Mouse (Mus musculus): ENCODE results near the gene Rnd1. TPM values are rescaled to one million over a fixed set of nuclear protein-coding genes. Genes with fewer than 3 reads are reported as not detected.

Gene Rnd1
- polyA plus RNA-seq, 1 experiment = 1.1 TPM

DNA sequence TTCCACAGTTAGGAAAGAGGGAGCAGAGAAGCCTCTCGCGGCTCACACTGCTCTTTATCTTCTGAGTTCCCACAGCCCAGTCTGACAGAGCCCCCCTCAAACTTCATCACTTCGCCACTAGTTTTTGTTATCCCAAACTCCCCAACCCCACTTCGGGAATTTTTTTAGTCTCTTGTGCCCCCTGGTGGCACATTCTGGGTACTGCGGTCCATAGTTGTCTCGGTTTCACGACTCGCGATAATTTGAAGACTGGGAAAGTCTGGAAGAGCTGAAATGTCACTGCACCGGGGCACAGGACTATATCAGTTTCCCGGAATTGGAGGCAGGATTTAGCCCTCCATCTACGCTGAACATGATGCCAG lies 60.1 kb downstream of the Rnd1 start:
- H3K4me3 ChIP-seq (ENCODE audit: insufficient read depth, low read length) = no peak overlapping the region
- H3K27ac ChIP-seq (ENCODE audit: insufficient read depth, low read depth, low read length) = no peak overlapping the region
- TF ChIP-seq CTCF (IDR thresholded peaks at IDR 0.05; ENCODE audit: low read depth, low read length) (peak; percentile 96), POLR2A (IDR thresholded peaks at IDR 0.05; ENCODE audit: borderline replicate concordance, low read depth, low read length) (no peak)
- H3K4me1 ChIP-seq (ENCODE audit: control insufficient read depth, insufficient read depth, low read length) = no peaks in the 10 kb centered on the region

DNA sequence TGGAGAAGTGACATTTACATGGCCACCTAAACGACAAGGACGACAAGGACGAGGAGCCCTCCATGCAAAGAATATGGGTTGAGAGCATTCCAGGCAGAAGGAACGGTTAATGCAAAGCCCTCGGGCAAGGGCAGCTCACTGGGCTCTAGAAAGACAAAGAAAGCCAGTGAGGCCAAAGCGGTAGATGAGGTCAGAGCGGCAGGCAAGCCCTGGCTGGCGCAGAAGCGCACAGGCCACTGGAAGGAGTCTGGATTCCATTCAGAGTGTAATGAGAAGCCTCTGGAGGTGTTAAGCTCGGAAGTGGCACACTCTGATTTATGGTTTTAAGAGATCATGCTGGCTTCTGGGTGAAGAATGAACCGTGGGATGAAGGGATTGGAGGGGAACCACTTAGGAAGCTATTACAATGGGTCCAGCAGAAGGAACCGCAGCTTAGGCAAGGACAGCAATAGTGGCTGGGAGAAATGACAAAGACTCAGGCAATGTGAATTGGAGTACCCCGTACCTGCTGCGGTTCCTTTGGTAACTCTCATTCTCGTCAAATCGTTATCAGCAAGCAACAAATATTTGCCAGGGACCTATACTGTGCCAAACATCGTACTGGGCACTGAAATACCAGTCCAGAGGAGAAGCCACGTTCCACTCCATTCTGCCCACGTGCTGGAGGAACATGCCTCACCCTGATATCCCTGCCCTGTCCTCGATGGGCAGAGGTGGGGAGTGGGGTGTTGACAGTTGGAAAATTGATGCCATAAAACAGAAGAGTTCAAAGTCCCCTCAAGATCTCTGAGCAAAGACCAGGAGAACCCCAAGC lies 60.7 kb downstream of the Rnd1 start:
- Histone ChIP-seq H3K4me3 (ENCODE audit: insufficient read depth, low read length) (no peak overlapping the region), H3K4me1 (ENCODE audit: control insufficient read depth, insufficient read depth, low read length) (no peaks in the 10 kb centered on the region), H3K27ac (ENCODE audit: insufficient read depth, low read depth, low read length) (no peak overlapping the region)
- TF ChIP-seq CTCF (IDR thresholded peaks at IDR 0.05; ENCODE audit: low read depth, low read length) (no peak), POLR2A (IDR thresholded peaks at IDR 0.05; ENCODE audit: borderline replicate concordance, low read depth, low read length) (no peak)

DNA sequence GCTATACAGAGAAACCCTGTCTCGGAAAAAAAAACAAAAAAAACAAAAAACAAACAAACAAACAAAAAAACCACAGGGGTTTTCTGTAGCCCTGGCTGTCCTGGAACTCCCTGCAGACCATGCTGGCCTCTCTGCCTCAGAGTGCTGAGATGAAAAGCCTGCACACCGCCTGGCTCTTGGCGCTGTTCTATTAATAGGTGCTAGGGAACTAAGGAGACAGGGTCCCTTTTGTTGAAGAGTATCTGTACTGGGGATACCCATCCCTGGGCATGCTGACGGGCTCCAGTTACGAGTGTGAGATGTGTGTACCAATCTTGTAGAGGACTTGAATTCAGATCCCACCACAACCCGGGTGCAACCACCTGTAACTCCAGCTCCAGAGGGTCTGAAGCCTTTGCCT lies 61.5 kb downstream of the Rnd1 start:
- Histone ChIP-seq H3K4me3 (ENCODE audit: insufficient read depth, low read length) (no peak overlapping the region), H3K27ac (ENCODE audit: insufficient read depth, low read depth, low read length) (no peak overlapping the region), H3K4me1 (ENCODE audit: control insufficient read depth, insufficient read depth, low read length) (no peaks in the 10 kb centered on the region)
- TF ChIP-seq POLR2A (IDR thresholded peaks at IDR 0.05; ENCODE audit: borderline replicate concordance, low read depth, low read length) (no peak), CTCF (IDR thresholded peaks at IDR 0.05; ENCODE audit: low read depth, low read length) (no peak)

DNA sequence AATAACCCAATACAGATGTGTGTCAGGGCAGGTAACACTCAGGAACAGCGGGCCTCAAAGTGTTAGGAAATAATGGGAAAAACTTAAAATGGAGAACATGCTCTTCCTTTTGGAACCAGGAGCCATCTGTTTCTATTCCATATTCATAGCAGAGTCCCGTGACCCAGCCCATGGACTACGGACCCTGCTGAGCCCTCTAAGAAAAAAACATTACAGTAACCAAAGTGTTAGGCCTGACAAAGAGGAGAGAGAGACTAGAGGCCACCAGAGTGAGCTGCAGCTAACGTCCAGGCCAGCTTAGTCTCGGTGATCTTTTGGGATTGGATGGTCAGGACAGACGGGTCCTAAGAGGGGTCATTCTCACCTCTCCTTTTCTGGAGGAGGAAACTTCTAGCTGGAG lies 62.3 kb downstream of the Rnd1 start:
- Histone ChIP-seq H3K4me1 (ENCODE audit: control insufficient read depth, insufficient read depth, low read length) (no peaks in the 10 kb centered on the region), H3K4me3 (ENCODE audit: insufficient read depth, low read length) (no peak overlapping the region), H3K27ac (ENCODE audit: insufficient read depth, low read depth, low read length) (no peak overlapping the region)
- TF ChIP-seq CTCF (IDR thresholded peaks at IDR 0.05; ENCODE audit: low read depth, low read length) = no peak
- no peak for TF ChIP-seq POLR2A (IDR thresholded peaks at IDR 0.05; ENCODE audit: borderline replicate concordance, low read depth, low read length)

DNA sequence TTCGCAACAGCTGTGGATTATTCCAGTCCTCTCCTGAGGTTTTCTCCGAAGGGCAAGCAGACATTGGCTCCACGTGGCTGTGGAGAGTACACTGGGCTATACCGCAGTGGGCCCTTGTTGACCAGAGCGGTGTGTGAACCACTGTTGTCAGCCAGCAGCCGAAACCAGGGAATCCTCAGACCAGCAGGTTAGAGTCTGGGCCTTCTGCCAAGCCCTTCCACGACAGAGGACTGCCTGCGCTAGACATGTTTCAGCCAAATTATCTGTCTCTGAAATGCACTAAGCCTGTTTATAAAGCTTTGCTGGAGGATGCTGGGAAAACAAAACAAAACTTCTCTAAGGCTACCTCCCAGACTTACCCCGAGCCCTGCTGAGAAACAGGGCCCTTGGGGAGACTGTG lies 62.7 kb downstream of the Rnd1 start:
- H3K27ac ChIP-seq (ENCODE audit: insufficient read depth, low read depth, low read length) = no peak overlapping the region
- H3K4me3 ChIP-seq (ENCODE audit: insufficient read depth, low read length) = no peak overlapping the region
- TF ChIP-seq CTCF (IDR thresholded peaks at IDR 0.05; ENCODE audit: low read depth, low read length) (no peak), POLR2A (IDR thresholded peaks at IDR 0.05; ENCODE audit: borderline replicate concordance, low read depth, low read length) (no peak)
- no peaks in the 10 kb centered on the region for H3K4me1 ChIP-seq (ENCODE audit: control insufficient read depth, insufficient read depth, low read length)

Other genes with a start within 250 kb of the Rnd1 start
- not detected in 2 replicates for gene Olfr282, start 246.2 kb downstream of the Rnd1 start, polyA plus RNA-seq (2012; ENCODE audit: insufficient read depth, insufficient read length, missing spikeins)
- not detected in 2 replicates for gene Olfr281, start 224.9 kb downstream of the Rnd1 start, polyA plus RNA-seq (2012; ENCODE audit: insufficient read depth, insufficient read length, missing spikeins)
- gene OR5BS1P, start 207.6 kb downstream of the Rnd1 start, polyA plus RNA-seq (2012; ENCODE audit: insufficient read depth, insufficient read length, missing spikeins) = not detected in 2 replicates
- not detected in 2 replicates for gene Lalba, start 194.7 kb downstream of the Rnd1 start, polyA plus RNA-seq (2012; ENCODE audit: insufficient read depth, insufficient read length, missing spikeins)
- not detected in 2 replicates for gene Olfr279, start 185.1 kb downstream of the Rnd1 start, polyA plus RNA-seq (2012; ENCODE audit: insufficient read depth, insufficient read length, missing spikeins)
- gene Kansl2, start 143.2 kb downstream of the Rnd1 start, polyA plus RNA-seq (2012; ENCODE audit: insufficient read depth, insufficient read length, missing spikeins) = 56.6 and 62.4 TPM in 2 replicates
- 42.6 and 44.0 TPM in 2 replicates for gene Ccnt1, start 106.5 kb downstream of the Rnd1 start, polyA plus RNA-seq (2012; ENCODE audit: insufficient read depth, insufficient read length, missing spikeins)
- gene 4930415O20Rik, start 106.5 kb downstream of the Rnd1 start, polyA plus RNA-seq (2012; ENCODE audit: insufficient read depth, insufficient read length, missing spikeins) = not detected in 2 replicates
- 0.35 and 0.72 TPM in 2 replicates for gene Adcy6, start 67.4 kb downstream of the Rnd1 start, polyA plus RNA-seq (2012; ENCODE audit: insufficient read depth, insufficient read length, missing spikeins)
- 0.88 and 1.3 TPM in 2 replicates for gene Cacnb3, start 46.6 kb downstream of the Rnd1 start, polyA plus RNA-seq (2012; ENCODE audit: insufficient read depth, insufficient read length, missing spikeins)
- gene Ddx23, start 14.6 kb downstream of the Rnd1 start, polyA plus RNA-seq (2012; ENCODE audit: insufficient read depth, insufficient read length, missing spikeins) = 83.1 and 84.9 TPM in 2 replicates
- gene Ccdc65, start 30.7 kb upstream of the Rnd1 start, polyA plus RNA-seq (2012; ENCODE audit: insufficient read depth, insufficient read length, missing spikeins) = not detected in 2 replicates
- 0.93 TPM in 1 of 2 replicates, not detected in the other for gene Fkbp11, start 50.7 kb upstream of the Rnd1 start, polyA plus RNA-seq (2012; ENCODE audit: insufficient read depth, insufficient read length, missing spikeins)
- 93.8 and 103 TPM in 2 replicates for gene Arf3, start 85.8 kb upstream of the Rnd1 start, polyA plus RNA-seq (2012; ENCODE audit: insufficient read depth, insufficient read length, missing spikeins)
- gene Wnt10b, start 100.7 kb upstream of the Rnd1 start, polyA plus RNA-seq (2012; ENCODE audit: insufficient read depth, insufficient read length, missing spikeins) = not detected in 2 replicates
- gene Wnt1, start 112.4 kb upstream of the Rnd1 start, polyA plus RNA-seq (2012; ENCODE audit: insufficient read depth, insufficient read length, missing spikeins) = not detected in 2 replicates
- gene Ddn, start 132.0 kb upstream of the Rnd1 start, polyA plus RNA-seq (2012; ENCODE audit: insufficient read depth, insufficient read length, missing spikeins) = not detected in 2 replicates
- gene Prkag1, start 154.1 kb upstream of the Rnd1 start, polyA plus RNA-seq (2012; ENCODE audit: insufficient read depth, insufficient read length, missing spikeins) = 82.3 and 86.6 TPM in 2 replicates
- 69.1 and 75.3 TPM in 2 replicates for gene Kmt2d, start 193.7 kb upstream of the Rnd1 start, polyA plus RNA-seq (2012; ENCODE audit: insufficient read depth, insufficient read length, missing spikeins)
- 9.8 and 11.8 TPM in 2 replicates for gene Rhebl1, start 217.1 kb upstream of the Rnd1 start, polyA plus RNA-seq (2012; ENCODE audit: insufficient read depth, insufficient read length, missing spikeins)
- not detected in 2 replicates for gene Dhh, start 221.1 kb upstream of the Rnd1 start, polyA plus RNA-seq (2012; ENCODE audit: insufficient read depth, insufficient read length, missing spikeins)
- 22.0 and 25.7 TPM in 2 replicates for gene Lmbr1l, start 240.8 kb upstream of the Rnd1 start, polyA plus RNA-seq (2012; ENCODE audit: insufficient read depth, insufficient read length, missing spikeins)

All from bone marrow macrophage, adult 2 months (primary cell).